Mouse (Mus musculus) neutrophil, adult 5-6 weeks (primary cell): ENCODE data around the gene Carmil3. TPM values are rescaled to one million over a fixed set of nuclear protein-coding genes. Genes with fewer than 3 reads are reported as not detected.

Source experiments
- ATAC-seq: fragments of 151-379, 151-347 bp; 2 replicates; pipeline ENCODE4 v1.8.0; 2017; ENCODE audit warnings: mild to moderate bottlenecking, moderate TSS enrichment; ENCODE audit not compliant: insufficient number of reproducible peaks, poor library complexity, low FRiP score, severe bottlenecking; ENCODE audit errors: extremely low read depth
- total RNA-seq: library from RNA; stranded (forward); fragments of 200-1000 nt; gene quantifications from 2 replicates; pipeline ENCODE4 v1.2.3, GENCODE M21; 2017

Gene Carmil3
- total RNA-seq, 1 experiment from 2014 or later: not detected

- no peak for ATAC-seq
These were observed 3.6 kb upstream of the Carmil3 start for GRCm38 (mm10) chr14:55486836-55487235.

- ATAC-seq: 0 out of 2 replicates have a peak, but pooled peaks have one; percentile 8
These were observed 911 bp downstream of the Carmil3 start for GRCm38 (mm10) chr14:55491291-55491833.

GRCm38 (mm10) chr14:55492103-55492502, 1.7 kb downstream of the Carmil3 start:
- no peak for ATAC-seq

DNA sequence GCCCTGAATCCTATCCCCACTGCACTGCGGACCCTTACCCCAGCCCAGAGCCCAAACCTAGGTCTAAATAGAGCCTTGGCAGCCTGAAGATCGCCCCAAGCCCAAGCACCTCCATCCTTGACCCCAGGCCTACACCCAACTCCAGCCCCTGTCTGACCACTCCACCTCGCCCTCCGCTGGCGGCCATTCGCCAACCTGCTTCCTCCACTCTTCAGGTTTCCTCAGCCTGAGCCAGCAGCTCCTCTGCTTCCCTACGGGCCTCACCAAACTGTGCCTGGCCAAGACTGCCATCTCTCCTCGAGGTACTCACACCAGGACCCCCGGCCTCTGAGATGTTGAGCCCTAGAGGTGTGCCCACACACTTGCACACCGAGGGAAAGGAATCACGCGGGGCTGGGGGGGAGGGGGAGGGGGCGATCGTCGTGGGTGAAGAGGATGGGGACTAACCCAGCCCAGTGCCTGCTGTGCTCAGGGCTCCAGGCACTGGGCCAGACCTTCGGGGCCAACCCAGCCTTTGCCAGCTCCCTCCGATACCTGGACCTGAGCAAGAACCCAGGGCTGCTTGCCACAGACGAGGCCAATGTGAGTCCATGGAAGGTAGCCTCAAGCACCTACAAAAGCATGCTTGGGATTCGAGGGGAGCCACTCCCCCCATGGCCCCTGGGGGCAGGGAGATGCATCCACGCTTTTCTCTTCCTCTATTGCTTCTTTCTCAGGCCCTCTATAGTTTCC, 5.2 kb downstream of the Carmil3 start:
- no peak for ATAC-seq

DNA sequence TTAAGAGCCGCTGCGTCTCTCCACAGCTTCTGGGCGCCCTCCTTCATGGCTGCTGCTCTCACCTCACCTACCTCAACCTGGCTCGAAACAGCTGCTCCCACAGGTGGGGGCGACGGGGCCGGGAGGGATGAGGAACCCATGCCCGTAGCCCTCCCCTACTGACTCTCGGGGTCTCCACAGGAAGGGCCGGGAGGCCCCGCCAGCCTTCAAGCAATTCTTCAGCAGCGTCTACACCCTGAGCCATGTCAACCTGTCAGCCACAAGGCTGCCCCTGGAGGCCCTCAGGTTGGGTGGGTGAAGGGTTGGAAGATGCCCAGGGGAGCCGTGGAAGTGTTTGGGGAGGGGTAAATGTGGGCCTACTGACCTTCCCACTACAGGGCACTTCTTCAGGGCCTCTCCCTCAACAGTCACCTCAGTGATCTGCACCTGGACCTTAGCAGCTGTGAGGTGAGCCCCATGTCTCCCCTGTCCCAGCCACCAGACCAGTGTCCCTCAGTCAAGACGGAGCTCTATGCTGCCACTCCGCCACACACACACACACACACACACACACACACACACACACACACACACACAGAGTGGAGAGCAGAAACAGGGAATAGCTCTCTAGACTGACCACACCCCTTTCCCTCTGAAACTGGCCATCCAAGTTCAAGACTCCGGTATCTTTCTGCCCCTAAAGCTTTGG, 6.5 kb downstream of the Carmil3 start:
- ATAC-seq: no peak

DNA sequence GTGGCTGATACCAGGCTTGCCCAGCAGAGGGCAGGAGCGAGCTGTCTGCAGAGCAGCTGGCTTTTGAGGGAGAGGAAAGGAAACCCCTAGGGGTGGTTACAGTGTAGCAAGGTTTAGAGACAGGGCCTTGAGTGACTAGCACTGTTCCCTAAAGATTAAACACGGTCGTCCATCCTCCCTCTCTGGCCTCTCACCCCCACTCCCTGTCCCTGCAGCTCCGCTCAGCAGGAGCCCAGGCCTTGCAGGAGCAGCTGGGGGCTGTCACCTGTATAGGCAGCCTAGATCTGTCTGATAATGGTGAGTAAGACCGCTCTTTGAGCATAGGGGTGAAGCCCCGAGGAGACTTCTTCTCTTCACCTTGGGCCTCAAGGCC, 7.0 kb downstream of the Carmil3 start:
- peak; percentile 74 for ATAC-seq

DNA sequence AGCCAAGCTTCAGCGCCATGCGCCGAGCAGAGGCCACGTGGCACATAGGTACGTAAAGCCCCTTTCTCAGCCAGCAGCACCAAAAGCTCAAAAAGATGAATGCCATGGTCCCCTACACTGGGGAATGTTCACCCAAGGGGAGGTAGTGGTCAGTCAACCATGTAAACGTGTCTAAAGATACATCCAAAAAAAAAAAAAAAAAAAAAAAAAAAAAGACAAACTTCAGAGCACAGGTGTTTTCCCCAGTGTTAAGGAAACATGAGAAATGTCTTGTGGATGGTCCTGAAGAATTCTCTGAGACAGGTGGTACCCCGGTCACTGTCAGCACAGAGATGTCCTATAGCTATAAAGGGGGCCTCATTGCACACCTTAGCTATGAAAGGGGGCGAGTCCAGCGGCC, 15.2 kb downstream of the Carmil3 start:
- no peak for ATAC-seq

DNA sequence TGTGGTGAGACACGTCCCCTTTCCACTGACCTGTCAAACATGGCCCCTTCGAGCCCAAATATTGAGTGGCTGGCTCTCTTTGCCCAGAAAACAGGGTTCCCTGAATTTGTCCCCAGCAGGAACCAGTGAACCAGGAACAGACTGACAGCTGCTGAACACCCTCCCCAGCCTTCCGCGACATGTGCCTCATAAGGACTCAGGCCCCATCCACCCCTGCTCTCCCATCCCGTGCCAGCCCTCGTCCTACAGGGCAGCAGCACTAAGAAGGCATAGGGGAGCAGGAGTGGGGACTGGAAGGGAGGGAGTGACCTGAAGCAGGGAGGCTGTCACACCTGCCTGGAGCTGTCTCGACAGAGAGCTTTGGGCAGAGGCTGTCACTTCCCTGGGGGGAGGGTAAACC, 17.4 kb downstream of the Carmil3 start:
- ATAC-seq: no peak

DNA sequence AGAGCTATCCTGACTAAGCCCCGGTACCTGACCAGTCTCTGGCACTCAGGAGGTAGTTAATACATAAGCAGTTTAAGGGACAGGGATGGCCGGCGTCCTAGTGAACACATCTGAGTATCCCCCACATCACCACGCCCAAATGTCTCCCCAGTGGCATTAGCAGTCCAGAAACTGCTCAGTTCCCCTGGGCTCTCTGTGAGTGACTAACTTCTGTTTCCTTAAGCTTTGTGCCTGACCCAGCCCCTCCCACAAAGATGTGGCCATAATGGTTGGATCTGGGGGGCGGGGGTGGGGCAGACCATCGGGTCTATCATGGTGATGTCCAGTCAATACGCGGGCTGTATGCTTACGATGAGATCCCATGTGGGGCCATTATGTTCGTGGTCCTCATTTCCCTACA, 19.1 kb downstream of the Carmil3 start:
- no peak for ATAC-seq

DNA sequence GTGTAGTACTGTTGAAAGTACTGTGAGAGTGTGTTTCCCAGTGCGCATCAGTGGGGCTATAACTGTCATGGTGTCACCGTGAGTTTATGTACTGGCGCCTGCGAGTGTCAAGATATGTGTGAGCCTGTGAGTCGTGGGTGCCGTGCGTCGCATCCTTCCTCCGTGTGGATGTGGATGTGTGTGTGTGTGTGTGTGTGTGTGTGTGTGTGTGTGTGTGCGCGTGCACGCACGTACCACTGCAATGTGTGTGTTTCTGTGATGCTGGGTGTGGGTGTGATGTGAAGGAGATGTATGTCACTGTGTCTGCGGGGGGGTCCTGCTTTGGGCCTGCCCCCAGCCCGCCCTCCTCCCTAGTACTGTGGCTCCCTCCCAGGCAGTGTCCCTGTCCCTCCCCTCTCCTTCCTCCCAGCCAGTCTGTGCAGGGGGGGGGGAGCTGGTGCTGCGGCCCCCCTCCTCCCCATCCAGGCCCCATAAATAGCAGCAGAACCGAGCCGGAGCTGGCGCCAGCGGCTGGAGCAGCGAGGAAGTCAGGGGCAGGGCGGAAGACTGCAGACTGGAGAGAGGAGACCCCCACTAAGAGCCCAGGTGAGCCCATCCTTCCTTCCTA, 19.8 kb downstream of the Carmil3 start, which contains the start of gene Cpne6:
Gene Cpne6, plus strand, starts transcription at position 321 of the 607 bp plus-strand sequence.
- no peak for ATAC-seq

GRCm38 (mm10) chr14:55511037-55511436, 20.6 kb downstream of the Carmil3 start:
- no peak for ATAC-seq

- ATAC-seq: no peak
These were observed 23.5 kb downstream of the Carmil3 start for GRCm38 (mm10) chr14:55513927-55514326.

GRCm38 (mm10) chr14:55515846-55516245, 25.4 kb downstream of the Carmil3 start:
- no peak for ATAC-seq

DNA sequence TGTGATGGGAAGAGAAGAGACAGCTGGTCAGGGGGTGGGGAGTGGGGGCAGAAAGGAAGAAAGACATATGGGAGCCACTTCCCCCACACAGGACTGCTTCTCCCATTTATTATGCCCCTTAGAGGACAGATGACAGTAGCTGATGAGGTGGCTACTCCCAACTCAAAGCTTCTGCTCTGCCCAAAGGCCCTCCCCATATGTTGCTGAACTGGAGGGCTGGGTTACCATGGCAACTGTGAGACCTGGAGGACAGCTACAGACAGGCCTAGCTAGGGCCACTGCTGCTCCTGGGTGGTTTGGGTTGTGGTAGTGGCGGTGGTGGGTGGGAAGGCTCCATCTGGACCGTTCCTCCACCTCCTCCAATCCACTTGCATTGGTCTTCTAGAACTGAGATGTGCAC, 28.4 kb downstream of the Carmil3 start:
- ATAC-seq: no peak

- ATAC-seq: no peak
These were observed 29.2 kb downstream of the Carmil3 start for GRCm38 (mm10) chr14:55519604-55520003.

- no peak for ATAC-seq
These were observed 30.3 kb downstream of the Carmil3 start for GRCm38 (mm10) chr14:55520451-55521361.

DNA sequence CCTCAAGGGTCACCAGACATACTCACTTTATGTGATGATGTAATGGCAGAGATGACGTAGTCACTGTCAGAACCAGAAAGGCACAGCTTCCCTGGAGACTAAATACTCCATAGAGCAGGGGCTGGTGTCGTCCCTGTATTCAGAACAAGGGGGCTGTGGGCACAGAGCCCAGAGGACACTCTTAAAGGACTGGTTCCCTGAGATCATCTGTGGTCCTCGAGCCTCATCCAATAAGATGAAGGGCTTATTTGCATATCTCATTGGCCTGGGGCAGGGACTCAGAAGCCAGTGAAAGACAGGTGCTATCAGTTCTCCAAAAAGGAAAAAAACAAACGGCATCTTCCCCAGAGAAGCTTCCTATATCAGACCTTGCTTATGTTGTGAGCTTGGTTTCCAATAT, 33.6 kb downstream of the Carmil3 start:
- no peak for ATAC-seq

DNA sequence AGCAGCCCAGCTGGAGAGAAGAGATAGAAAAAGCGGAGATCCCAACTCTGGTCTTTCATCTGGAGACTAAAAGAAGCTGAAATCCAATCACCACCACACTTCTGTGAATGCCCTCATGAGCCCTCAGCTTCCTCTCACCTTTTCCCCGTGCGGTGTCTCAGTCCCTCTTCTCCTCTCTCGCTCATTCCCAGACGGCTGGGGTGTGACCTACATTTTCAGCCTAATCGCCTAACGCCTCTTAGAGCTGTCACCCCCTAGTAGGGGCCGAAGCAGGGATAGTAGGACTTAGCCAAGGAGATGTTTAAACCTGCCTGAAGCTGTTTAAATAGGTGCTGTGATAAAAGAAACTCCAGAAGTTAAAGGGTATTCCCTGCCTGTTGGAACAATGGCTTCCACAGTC, 34.3 kb downstream of the Carmil3 start, which contains the start of gene Nrl:
Gene Nrl, minus strand, starts transcription at position 197 of the 400 bp plus-strand sequence.
- no peak for ATAC-seq

GRCm38 (mm10) chr14:55526674-55527073, 36.2 kb downstream of the Carmil3 start:
- ATAC-seq: no peak
